Mouse (Mus musculus) embryonic fibroblast, embryonic 13.5 days (primary cell): ENCODE measurements around the gene Gm19345. TPM values are rescaled to one million over a fixed set of nuclear protein-coding genes. Genes with fewer than 3 reads are reported as not detected.
A peak's percentile ranks its signal among the peaks of the same experiment; 100 is the strongest.

Experiments used
- H3K27ac ChIP-seq: 2 replicates; pipeline ENCODE4 v1.5.1; 2012; ENCODE audit warnings: low read length, control low read depth, inconsistent platforms; ENCODE audit not compliant: insufficient read depth
- H3K4me1 ChIP-seq: 2 replicates; pipeline ENCODE4 v1.6.1; 2011; ENCODE audit warnings: low read length; ENCODE audit not compliant: control insufficient read depth, insufficient read depth
- H3K4me3 ChIP-seq: 2 replicates; pipeline ENCODE4 v1.5.1; 2011; ENCODE audit warnings: mild to moderate bottlenecking, control low read depth, low read length; ENCODE audit not compliant: insufficient read depth
- CTCF ChIP-seq: IDR thresholded peaks from 2 replicates; pipeline ENCODE4 v1.5.1; 2011; ENCODE audit warnings: mild to moderate bottlenecking, control low read depth, low read length, moderate library complexity, borderline replicate concordance; ENCODE audit not compliant: insufficient read depth
- POLR2A ChIP-seq: IDR thresholded peaks from 2 replicates; pipeline ENCODE4 v1.6.1; 2011; ENCODE audit warnings: low read depth, mild to moderate bottlenecking, control low read depth, low read length, moderate library complexity
- polyA plus RNA-seq: library from polyadenylated mRNA; stranded (reverse); fragments of >200 nt; gene quantifications from 2 replicates; pipeline ENCODE4 v1.2.4, GENCODE M21; 2011; ENCODE audit warnings: low read depth; ENCODE audit not compliant: missing spikeins, insufficient read length

Gm19345 gene
- not detected in 2 replicates for polyA plus RNA-seq

GRCm38 (mm10) chr7:19851858-19852570 lies at the start of gene Gm19345:
Gm19345 (plus strand) TSS chr7:19852003.
- Histone ChIP-seq H3K27ac (no peak within 1 kb of the TSS), H3K4me3 (no peak within 1 kb of the TSS), H3K4me1 (no peaks in the 10 kb centered on the region)
- no peak for TF ChIP-seq POLR2A
- no peak for TF ChIP-seq CTCF

- TF ChIP-seq POLR2A (no peak), CTCF (peak; percentile 86)
- H3K4me1 ChIP-seq = peaks cover 3% of the 10 kb centered on the region; the same call in 1 of the 2 replicates
- H3K27ac ChIP-seq = no peak overlapping the region
- H3K4me3 ChIP-seq = no peak overlapping the region
These were observed 48.8 kb upstream of the Gm19345 start for GRCm38 (mm10) chr7:19802995-19803394.

GRCm38 (mm10) chr7:19806356-19806969 lies 45.3 kb upstream of the Gm19345 start:
- no peak overlapping the region for H3K4me3 ChIP-seq
- peaks cover 3% of the 10 kb centered on the region; the same call in 1 of the 2 replicates for H3K4me1 ChIP-seq
- no peak overlapping the region for H3K27ac ChIP-seq
- TF ChIP-seq POLR2A = no peak
- TF ChIP-seq CTCF = no peak

- Histone ChIP-seq H3K4me1 (0 out of 2 replicates have a peak, but pooled peaks cover 2% of the 10 kb centered on the region), H3K4me3 (no peak overlapping the region), H3K27ac (no peak overlapping the region)
- no peak for TF ChIP-seq CTCF
These were observed 42.4 kb upstream of the Gm19345 start for GRCm38 (mm10) chr7:19809369-19809768.

GRCm38 (mm10) chr7:19811114-19811513 lies 40.7 kb upstream of the Gm19345 start:
- no peak overlapping the region for H3K4me3 ChIP-seq
- no peak overlapping the region for H3K27ac ChIP-seq
- TF ChIP-seq CTCF (no peak), POLR2A (no peak)
- H3K4me1 ChIP-seq = 0 out of 2 replicates have a peak, but pooled peaks cover 2% of the 10 kb centered on the region

GRCm38 (mm10) chr7:19813161-19813560 lies 38.6 kb upstream of the Gm19345 start:
- Histone ChIP-seq H3K27ac (no peak overlapping the region), H3K4me1 (0 out of 2 replicates have a peak, but pooled peaks cover 2% of the 10 kb centered on the region), H3K4me3 (no peak overlapping the region)
- TF ChIP-seq CTCF (no peak), POLR2A (no peak)

- no peak overlapping the region for H3K27ac ChIP-seq
- no peak for TF ChIP-seq POLR2A
- TF ChIP-seq CTCF = no peak
- peaks cover 4% of the 10 kb centered on the region for H3K4me1 ChIP-seq
- H3K4me3 ChIP-seq = no peak overlapping the region
These were observed 38.2 kb upstream of the Gm19345 start for GRCm38 (mm10) chr7:19813579-19814122.

GRCm38 (mm10) chr7:19815296-19816223 lies 36.2 kb upstream of the Gm19345 start:
- peak overlapping the region; percentile 27 for H3K4me3 ChIP-seq
- TF ChIP-seq POLR2A (no peak; the same call in 1 of the 2 replicates), CTCF (no peak)
- peak overlapping the region; percentile 97 for H3K27ac ChIP-seq
- peaks cover 7% of the 10 kb centered on the region for H3K4me1 ChIP-seq

GRCm38 (mm10) chr7:19816224-19816771 lies 35.5 kb upstream of the Gm19345 start:
- Histone ChIP-seq H3K4me1 (peaks cover 7% of the 10 kb centered on the region), H3K4me3 (peak overlapping the region; percentile 41), H3K27ac (peak overlapping the region; percentile 97)
- peak; percentile 75 for TF ChIP-seq POLR2A
- no peak for TF ChIP-seq CTCF
